Mouse (Mus musculus): ENCODE results near the gene Cdca3. TPM values are rescaled to one million over a fixed set of nuclear protein-coding genes. Genes with fewer than 3 reads are reported as not detected.

The Cdca3 gene
- total RNA-seq, 2 experiments from 2014 or later: 6.9 to 10.8 TPM

- intact Hi-C loops (cut with DNase I): loop anchor here (5.0 kb wide), 2 partner anchors 41 to 71 kb away; partner anchors contain the start of gene Mlf2
- no peak for DNase-seq
Measured at GRCm38 (mm10) chr6:124861266-124861665, 31.9 kb downstream of the Cdca3 start.

GRCm38 (mm10) chr6:124861802-124862201 is 32.5 kb downstream of the Cdca3 start:
- intact Hi-C loops (cut with DNase I): loop anchor here (5.0 kb wide), 2 partner anchors 40 to 70 kb away; partner anchors contain the start of gene Mlf2

DNA sequence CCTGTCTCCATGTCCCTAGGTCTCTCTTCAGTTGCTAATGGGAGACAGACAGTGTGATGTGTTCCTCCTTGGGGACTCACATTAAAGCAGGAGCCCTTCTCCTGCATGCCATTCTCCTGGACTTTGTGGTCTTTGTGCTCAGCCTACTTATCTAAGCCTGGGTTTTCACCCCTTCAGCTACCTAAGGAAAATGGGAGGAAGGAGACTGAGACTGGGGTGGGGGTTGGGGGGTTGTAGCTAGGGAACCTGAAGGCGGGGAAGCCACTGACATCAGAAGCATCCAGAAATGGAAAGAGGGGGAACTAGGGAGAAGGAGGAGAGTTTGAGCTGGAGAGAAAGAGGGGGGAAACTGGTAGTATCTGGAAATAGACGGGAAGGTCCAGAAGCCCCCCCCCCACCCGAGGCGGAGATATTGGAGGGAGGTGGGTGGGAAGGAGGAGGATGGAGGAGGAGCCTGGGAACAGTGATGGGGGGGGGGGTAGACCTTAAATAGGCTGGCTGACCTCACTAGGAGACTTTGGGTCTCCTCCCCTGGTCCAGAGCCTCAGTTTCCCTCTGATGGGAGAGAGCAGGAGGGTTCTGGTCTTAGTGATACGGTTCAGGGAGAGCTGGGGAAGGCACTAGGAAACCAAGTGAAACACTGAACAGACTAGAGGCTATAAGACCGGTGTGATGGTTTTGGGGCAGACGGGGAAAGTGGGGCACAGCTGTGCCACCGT is 33.2 kb downstream of the Cdca3 start:
- no peak for DNase-seq
- intact Hi-C loops (cut with DNase I): loop anchor here (5.0 kb wide), 2 partner anchors 40 to 70 kb away; partner anchors contain the start of gene Mlf2

More at GRCm38 (mm10) chr6:124861802-124862201, 32.5 kb downstream of the Cdca3 start:
- no peak for DNase-seq

- intact Hi-C loops (cut with DNase I): loop anchor here (5.0 kb wide), 2 partner anchors 39 to 69 kb away; partner anchors contain the start of gene Mlf2
- DNase-seq: peak; percentile 36
Measured at GRCm38 (mm10) chr6:124863125-124863657, 33.8 kb downstream of the Cdca3 start.

- intact Hi-C loops (cut with DNase I): loop anchor here (5.0 kb wide), 2 partner anchors 39 to 69 kb away; partner anchors contain the start of gene Mlf2
- DNase-seq: peak; percentile 82
Measured at GRCm38 (mm10) chr6:124863658-124864298, 34.4 kb downstream of the Cdca3 start, which contains the start of gene Gpr162. Gene Gpr162 (minus strand): TSS chr6:124863983.

- DNase-seq: peak; percentile 71
- intact Hi-C loops (cut with DNase I): no loop called here
Measured at GRCm38 (mm10) chr6:124865766-124866362, 36.5 kb downstream of the Cdca3 start.

- DNase-seq: peak; percentile 52
- intact Hi-C loops (cut with DNase I): no loop called here
Measured at GRCm38 (mm10) chr6:124866560-124866959, 37.2 kb downstream of the Cdca3 start.

DNA sequence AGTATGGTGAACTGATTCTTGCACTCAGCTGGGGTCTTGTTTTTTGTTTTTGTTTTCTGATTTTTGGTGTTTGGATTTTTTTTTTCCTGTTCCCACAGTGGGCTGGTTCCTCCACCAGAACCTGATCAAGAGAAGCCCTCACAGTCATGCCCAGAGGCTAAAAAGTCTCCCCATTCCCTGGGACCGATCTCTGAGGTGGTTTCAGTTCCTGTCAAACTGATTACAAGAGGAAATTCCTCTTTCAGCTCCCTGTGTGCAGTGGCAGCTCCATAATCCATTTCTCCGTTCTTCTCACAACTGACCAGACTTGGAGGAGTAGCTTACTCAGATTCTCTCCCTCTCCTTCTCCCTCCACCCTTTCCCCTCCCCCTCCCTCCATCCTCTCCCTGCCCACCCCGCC is 45.0 kb downstream of the Cdca3 start:
- no peak for DNase-seq
- intact Hi-C loops (cut with DNase I): no loop called here

- DNase-seq: no peak
- intact Hi-C loops (cut with DNase I): no loop called here
Measured at GRCm38 (mm10) chr6:124879390-124879789, 50.0 kb downstream of the Cdca3 start.

DNA sequence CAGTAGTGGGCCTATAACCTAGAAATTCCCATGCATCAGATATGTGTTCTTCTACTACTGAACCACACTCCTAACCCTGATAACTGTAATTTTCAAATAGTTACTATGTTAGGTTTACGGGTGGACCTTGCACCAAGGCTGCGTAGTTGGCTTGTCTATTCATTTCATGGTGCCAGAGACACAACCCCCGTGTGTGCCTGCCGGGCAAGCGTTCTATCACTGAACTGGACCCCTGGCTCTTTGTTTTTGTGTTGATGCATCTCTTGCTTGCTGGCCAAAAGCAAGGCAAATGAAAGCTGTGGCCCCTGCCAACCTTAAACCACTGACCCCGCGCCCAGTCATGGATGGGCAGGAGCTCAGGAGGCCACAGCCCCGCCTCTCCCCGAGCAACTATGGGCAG is 52.5 kb downstream of the Cdca3 start:
- DNase-seq: no peak
- intact Hi-C loops (cut with DNase I): no loop called here

Other genes with a start within 250 kb of the Cdca3 start
- 1 to 10 TPM in 1 of 2 experiments, under 1 TPM in 1; 0.28 to 1.0 TPM for gene C1s2, start 193.5 kb upstream of the Cdca3 start, total RNA-seq (2021)
- 10 to 100 TPM; 36.9 to 39.8 TPM for gene Lpcat3, start 166.5 kb upstream of the Cdca3 start, total RNA-seq (2021)
- 10 to 100 TPM; 56.7 to 56.9 TPM for gene Emg1, start 117.4 kb upstream of the Cdca3 start, total RNA-seq (2021)
- gene Phb2, start 117.2 kb upstream of the Cdca3 start, total RNA-seq (2021): 100 to 1,000 TPM; 169 to 170 TPM
- 1 to 10 TPM; 3.3 to 9.2 TPM for gene Ptpn6, start 90.8 kb upstream of the Cdca3 start, total RNA-seq (2021)
- gene Grcc10, start 88.2 kb upstream of the Cdca3 start, total RNA-seq (2021): 100 to 1,000 TPM; 334 to 350 TPM
- gene Gm45234, start 73.5 kb upstream of the Cdca3 start, total RNA-seq (2021): not detected
- gene Atn1, start 73.0 kb upstream of the Cdca3 start, total RNA-seq (2021): 100 to 1,000 TPM; 174 to 180 TPM
- 100 to 1,000 TPM; 190 to 217 TPM for gene Eno2, start 59.9 kb upstream of the Cdca3 start, total RNA-seq (2021)
- gene Lrrc23, start 49.8 kb upstream of the Cdca3 start, total RNA-seq (2021): 1 to 10 TPM; 2.1 to 4.3 TPM
- gene Spsb2, start 20.9 kb upstream of the Cdca3 start, total RNA-seq (2021): 1 to 10 TPM; 4.1 TPM
- 100 to 1,000 TPM; 275 to 296 TPM for gene Tpi1, start 15.3 kb upstream of the Cdca3 start, total RNA-seq (2021)
- gene Usp5, start 63 bp upstream of the Cdca3 start, total RNA-seq (2021): 100 to 1,000 TPM; 192 to 202 TPM
- under 1 TPM; 0.32 to 0.46 TPM for gene Gnb3, start 10.7 kb downstream of the Cdca3 start, total RNA-seq (2021)
- gene P3h3, start 28.2 kb downstream of the Cdca3 start, total RNA-seq (2021): 10 to 100 TPM; 55.9 to 56.1 TPM
- 100 to 1,000 TPM; 145 to 164 TPM for gene Gpr162, start 34.4 kb downstream of the Cdca3 start, total RNA-seq (2021)
- gene Cd4, start 58.7 kb downstream of the Cdca3 start, total RNA-seq (2021): 1 to 10 TPM in 1 of 2 experiments, under 1 TPM in 1; 0.52 to 1.2 TPM
- gene Lag3, start 82.2 kb downstream of the Cdca3 start, total RNA-seq (2021): 1 to 10 TPM; 1.7 to 2.3 TPM
- gene Ptms, start 90.6 kb downstream of the Cdca3 start, total RNA-seq (2021): 1,000 to 10,000 TPM; 1,603 to 1,633 TPM
- 100 to 1,000 TPM; 467 to 469 TPM for gene Mlf2, start 101.8 kb downstream of the Cdca3 start, total RNA-seq (2021)
- gene Cops7a, start 136.0 kb downstream of the Cdca3 start, total RNA-seq (2021): 10 to 100 TPM; 67.8 to 72.6 TPM
- 10 to 100 TPM; 89.1 to 97.3 TPM for gene Pianp, start 167.1 kb downstream of the Cdca3 start, total RNA-seq (2021)
- 10 to 100 TPM; 51.8 to 56.1 TPM for gene Zfp384, start 179.6 kb downstream of the Cdca3 start, total RNA-seq (2021)
- gene Ing4, start 210.2 kb downstream of the Cdca3 start, total RNA-seq (2021): 10 to 100 TPM; 67.4 to 72.0 TPM
- gene Acrbp, start 220.1 kb downstream of the Cdca3 start, total RNA-seq (2021): 10 to 100 TPM; 11.7 to 13.0 TPM
- 1 to 10 TPM; 1.3 TPM for gene Lpar5, start 238.4 kb downstream of the Cdca3 start, total RNA-seq (2021)